Mouse (Mus musculus) monocyte, adult 2 months (primary cell): ENCODE measurements around the gene Stk25.

Source experiments
- DNase-seq, 2 experiments: peaks; one replicate each; pipeline ENCODE4 v3.0.0; 2022; ENCODE audit warnings: low spot score in 2 of 2, low read depth in 1 of 2

Stk25 gene

GRCm38 (mm10) chr1:93608696-93609245 lies 49.7 kb downstream of the Stk25 start:
- no peak for DNase-seq

GRCm38 (mm10) chr1:93607090-93608083 lies 51.1 kb downstream of the Stk25 start:
- DNase-seq, result no peak

- DNase-seq, result no peak
These were observed 54.5 kb downstream of the Stk25 start for GRCm38 (mm10) chr1:93603921-93604320.

- DNase-seq, result no peak
These were observed 55.5 kb downstream of the Stk25 start for GRCm38 (mm10) chr1:93602911-93603310.

- no peak for DNase-seq
These were observed 62.5 kb downstream of the Stk25 start for GRCm38 (mm10) chr1:93595916-93596315.

GRCm38 (mm10) chr1:93593960-93594359 lies 64.5 kb downstream of the Stk25 start:
- DNase-seq, result no peak

- DNase-seq, result no peak
These were observed 70.1 kb downstream of the Stk25 start for GRCm38 (mm10) chr1:93588346-93588745.

- DNase-seq, result no peak
These were observed 76.9 kb downstream of the Stk25 start for GRCm38 (mm10) chr1:93581545-93581944.

- DNase-seq, result no peak
These were observed 80.6 kb downstream of the Stk25 start for GRCm38 (mm10) chr1:93577861-93578260.

GRCm38 (mm10) chr1:93577066-93577465 lies 81.4 kb downstream of the Stk25 start:
- no peak for DNase-seq
